Mouse (Mus musculus): ENCODE measurements around the gene Tlk1. TPM values are rescaled to one million over a fixed set of nuclear protein-coding genes. Genes with fewer than 3 reads are reported as not detected.

Gene Tlk1
- total and polyA plus RNA-seq, 3 experiments = 13.1 to 37.6 (median 17.4) TPM

- DNase-seq (ENCODE audit: extremely low read depth) = no peak
- dilution Hi-C loops (cut with MboI; ENCODE audit: extremely low pct_ligation_motif_present, extremely low pct_unique_long_range_greater_than_20kb, low sequenced_read_pairs) = no loop called here
- peaks cover 2 to 20% of the 10 kb centered on the region in 2 experiments; a peak in 2 of 4 replicates for H3K4me1 ChIP-seq (ENCODE audit: control insufficient read depth in 1 of 2, insufficient read depth in 2 of 2)
- in situ Hi-C loops (cut with MboI; ENCODE audit: low pct_ligation_motif_present, low pct_unique_long_range_greater_than_20kb, low sequenced_read_pairs) = no loop called here
- H3K27ac ChIP-seq (ENCODE audit: insufficient read depth, low read depth) = no peak overlapping the region
- TF ChIP-seq IRF4 (IDR thresholded peaks at IDR 0.05; ENCODE audit: low read depth, low read length) = peak; percentile 69
- TF ChIP-seq TCF12 (IDR thresholded peaks at IDR 0.05; ENCODE audit: low read depth, low read length) = no peak
- TF ChIP-seq KAT2A (IDR thresholded peaks at IDR 0.05; ENCODE audit: insufficient replicate concordance, low read length) = no peak
- 0 out of 2 replicates have a peak, but pooled peaks have one; percentile 7 for TF ChIP-seq ETS1 (conservative IDR thresholded peaks at IDR 0.05; ENCODE audit: low read depth, low read length)
- no peak for TF ChIP-seq USF1 (IDR thresholded peaks at IDR 0.05; ENCODE audit: low read depth, low read length)
- TF ChIP-seq RAD21 (IDR thresholded peaks at IDR 0.05; ENCODE audit: low read depth, low read length) = no peak
- TF ChIP-seq UBTF (IDR thresholded peaks at IDR 0.05; ENCODE audit: low read depth, low read length) = no peak
- TF ChIP-seq POLR2A (IDR thresholded peaks at IDR 0.05; ENCODE audit: low read depth, low read length) = no peak
- TF ChIP-seq PAX5 (IDR thresholded peaks at IDR 0.05; ENCODE audit: low read length) = no peak
- TF ChIP-seq JUN (IDR thresholded peaks at IDR 0.05; ENCODE audit: insufficient read depth, low read depth, low read length) = peak; percentile 25; the same call in 1 of the 2 replicates
- no peaks in the 10 kb centered on the region for H3K36me3 ChIP-seq (replicated peaks in 1 of 2; ENCODE audit: control insufficient read depth in 1 of 2, insufficient read depth in 1 of 2, low read length in 1 of 2)
- no peaks in the 10 kb centered on the region for H3K27me3 ChIP-seq (replicated peaks)
- peaks cover 26% of the 10 kb centered on the region for H3K79me2 ChIP-seq (replicated peaks; ENCODE audit: control insufficient read depth, extremely low read depth, insufficient read depth, poor library complexity, severe bottlenecking)
- H3K9ac ChIP-seq (ENCODE audit: insufficient read depth, low read depth) = peak overlapping the region; percentile 51; the same call in 1 of the 2 replicates
- H3K4me3 ChIP-seq (replicated peaks in 1 of 3; ENCODE audit: low read depth in 2 of 3, low read length in 2 of 3, poor library complexity in 1 of 3) = peak overlapping the region in 1 of 3 experiments; percentile 35
- no peaks in the 10 kb centered on the region for H3K9me3 ChIP-seq (replicated peaks; ENCODE audit: low read length)
- H3K4me2 ChIP-seq (ENCODE audit: insufficient read depth, low read depth, poor library complexity, severe bottlenecking) = peak overlapping the region; percentile 69; the same call in 1 of the 2 replicates
Observed at GRCm38 (mm10) chr2:70826436-70827230, 1.1 kb upstream of the Tlk1 start.

GRCm38 (mm10) chr2:70824838-70825370 lies 624 bp downstream of the Tlk1 start:
- dilution Hi-C loops (cut with MboI; ENCODE audit: extremely low pct_ligation_motif_present, extremely low pct_unique_long_range_greater_than_20kb, low sequenced_read_pairs) = no loop called here
- TF ChIP-seq KAT2A (IDR thresholded peaks at IDR 0.05; ENCODE audit: insufficient replicate concordance, low read length) (no peak), IRF4 (IDR thresholded peaks at IDR 0.05; ENCODE audit: low read depth, low read length) (no peak), BHLHE40 (IDR thresholded peaks at IDR 0.05; ENCODE audit: low read depth, low read length) (peak; percentile 58), ETS1 (conservative IDR thresholded peaks at IDR 0.05; ENCODE audit: low read depth, low read length) (no peak), JUND (conservative IDR thresholded peaks at IDR 0.05; ENCODE audit: low read depth, low read length) (no peak), GABPA (IDR thresholded peaks at IDR 0.05; ENCODE audit: insufficient replicate concordance, low read depth, low read length) (no peak), ZC3H11A (IDR thresholded peaks at IDR 0.05; ENCODE audit: low read depth, low read length) (no peak), E2F4 (IDR thresholded peaks at IDR 0.05; ENCODE audit: insufficient replicate concordance, low read depth, low read length) (no peak), CHD1 (IDR thresholded peaks at IDR 0.05; ENCODE audit: low read depth, low read length) (no peak; the same call in 1 of the 2 replicates), CHD2 (IDR thresholded peaks at IDR 0.05; ENCODE audit: low read length) (no peak), MAFK (IDR thresholded peaks at IDR 0.05; ENCODE audit: insufficient replicate concordance, low read length) (no peak), CTCF (conservative IDR thresholded peaks at IDR 0.05 in 1 of 2, IDR thresholded peaks at IDR 0.05 in 1 of 2; ENCODE audit: low read depth in 2 of 2, low read length in 2 of 2) (no peak), MYC (IDR thresholded peaks at IDR 0.05; ENCODE audit: low read depth, low read length) (0 out of 2 replicates have a peak, but pooled peaks have one; percentile 19), NRF1 (IDR thresholded peaks at IDR 0.05; ENCODE audit: low read depth, low read length) (0 out of 2 replicates have a peak, but pooled peaks have one; percentile 6), EP300 (IDR thresholded peaks at IDR 0.05; ENCODE audit: low read length) (no peak), UBTF (IDR thresholded peaks at IDR 0.05; ENCODE audit: low read depth, low read length) (peak; percentile 93; the same call in 1 of the 2 replicates), POLR2A (IDR thresholded peaks at IDR 0.05; ENCODE audit: low read depth, low read length) (peak; percentile 53; the same call in 1 of the 2 replicates), SIN3A (IDR thresholded peaks at IDR 0.05; ENCODE audit: low read length) (peak; percentile 52; the same call in 1 of the 2 replicates), ZKSCAN1 (IDR thresholded peaks at IDR 0.05; ENCODE audit: borderline replicate concordance, low read depth, low read length) (no peak), ELF1 (IDR thresholded peaks at IDR 0.05; ENCODE audit: low read depth, low read length) (no peak), ZNF384 (IDR thresholded peaks at IDR 0.05; ENCODE audit: low read depth, low read length) (no peak), POLR2AphosphoS2 (IDR thresholded peaks at IDR 0.05; ENCODE audit: low read depth, low read length) (0 out of 2 replicates have a peak, but pooled peaks have one; percentile 48), TBP (conservative IDR thresholded peaks at IDR 0.05; ENCODE audit: low read depth, low read length) (no peak), TCF12 (IDR thresholded peaks at IDR 0.05; ENCODE audit: low read depth, low read length) (peak; percentile 36; the same call in 1 of the 2 replicates), JUN (IDR thresholded peaks at IDR 0.05; ENCODE audit: insufficient read depth, low read depth, low read length) (no peak)

More at GRCm38 (mm10) chr2:70824838-70825370, 624 bp downstream of the Tlk1 start:
- peak; percentile 53 for DNase-seq (ENCODE audit: extremely low read depth)
- Histone ChIP-seq H3K4me2 (ENCODE audit: insufficient read depth, low read depth, poor library complexity, severe bottlenecking) (no peak overlapping the region), H3K79me2 (replicated peaks; ENCODE audit: control insufficient read depth, extremely low read depth, insufficient read depth, poor library complexity, severe bottlenecking) (peaks cover 40% of the 10 kb centered on the region), H3K36me3 (replicated peaks in 1 of 2; ENCODE audit: control insufficient read depth in 1 of 2, insufficient read depth in 1 of 2, low read length in 1 of 2) (no peaks in the 10 kb centered on the region), H3K27ac (ENCODE audit: insufficient read depth, low read depth) (peak overlapping the region; percentile 84), H3K4me3 (replicated peaks in 1 of 3; ENCODE audit: low read depth in 2 of 3, low read length in 2 of 3, poor library complexity in 1 of 3) (peak overlapping the region; percentile 81 to 93 (median 90)), H3K9ac (ENCODE audit: insufficient read depth, low read depth) (peak overlapping the region; percentile 86), H3K9me3 (replicated peaks; ENCODE audit: low read length) (no peaks in the 10 kb centered on the region), H3K27me3 (replicated peaks) (no peaks in the 10 kb centered on the region), H3K4me1 (ENCODE audit: control insufficient read depth in 1 of 2, insufficient read depth in 2 of 2) (peaks cover 2 to 20% of the 10 kb centered on the region in 2 experiments; a peak in 2 of 4 replicates)
- in situ Hi-C loops (cut with MboI; ENCODE audit: low pct_ligation_motif_present, low pct_unique_long_range_greater_than_20kb, low sequenced_read_pairs) = loop anchor here (25.0 kb wide), 1 partner anchor 113 kb away; no protein-coding TSS in a partner anchor

All from CH12.LX (cell line).